ENCODE assay signal across 19 mouse cellular contexts in the genomic region with DNA sequence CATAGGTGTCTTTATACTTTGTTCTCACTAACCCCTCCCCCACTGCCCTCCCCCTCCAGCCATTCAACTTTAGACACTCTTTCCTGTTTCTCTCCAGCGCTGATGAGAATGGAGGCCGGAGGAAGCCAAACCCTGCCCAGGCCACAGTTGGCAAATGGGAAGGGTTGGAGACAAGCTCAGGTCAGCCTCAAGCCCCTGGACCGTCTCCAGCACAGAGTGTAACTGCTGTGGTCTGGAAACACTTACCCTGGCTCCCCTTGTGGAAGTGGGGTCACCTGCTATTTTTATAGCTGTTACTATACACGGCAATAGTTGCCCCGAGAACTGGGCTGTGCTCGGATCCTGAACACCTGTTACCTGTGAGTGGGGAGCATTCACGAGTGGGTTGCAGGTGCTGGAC. TPM values are rescaled to one million over a fixed set of nuclear protein-coding genes. Genes with fewer than 3 reads are reported as not detected.
DNase-seq lines count a peak whose midpoint lies in the region; ATAC-seq lines count a peak whose summit lies in the region.
"Had no signal": no experiment of that assay in that cellular context is flagged by ENCODE, and none has a peak within 500 bp of the region (broad histone marks: within the 10 kb centered on the region; RNA-seq: fewer than 3 reads in every experiment).

No protein-coding gene starts in this region.

- intact Hi-C loops in left cerebral cortex, postnatal 25 days (cut with DNase I), result loop anchor here (5.0 kb wide), 1 partner anchor 64 kb away; a partner anchor contains a TSS

- no peak for ATAC-seq in heart, embryonic 11.5 days (replicated peaks; ENCODE audit: insufficient number of reproducible peaks, low FRiP score, low TSS enrichment)
- ATAC-seq in CD4-positive, CD25-positive, alpha-beta regulatory T cell, adult 4 months, result no peak
- ATAC-seq: intestine, postnatal 0 days had no signal

- H3K9me3 ChIP-seq in heart, embryonic 11.5 days (replicated peaks; ENCODE audit: control insufficient read depth, low read length), result no peaks in the 10 kb centered on the region
- H3K9me3 ChIP-seq: heart, embryonic 12.5 days; hindbrain, embryonic 12.5 days; neural tube, embryonic 15.5 days had no signal

- H3K4me3 ChIP-seq in heart, embryonic 11.5 days (ENCODE audit: low read depth, low read length), result no peak overlapping the region
- H3K4me3 ChIP-seq: heart, embryonic 12.5 days; hindbrain, embryonic 12.5 days; neural tube, embryonic 15.5 days had no signal

- WGBS in heart, embryonic 11.5 days (ENCODE audit: insufficient replicate concordance), result 68% methylated on average over 7 of the region's 7 CpGs

- H3K36me3 ChIP-seq in heart, embryonic 11.5 days (ENCODE audit: control insufficient read depth, insufficient read depth, low read length), result no peaks in the 10 kb centered on the region
- H3K36me3 ChIP-seq: heart, embryonic 12.5 days; hindbrain, embryonic 12.5 days; neural tube, embryonic 15.5 days had no signal

- H3K27me3 ChIP-seq in heart, embryonic 11.5 days (ENCODE audit: control insufficient read depth, insufficient read depth, low read length), result no peaks in the 10 kb centered on the region
- H3K27me3 ChIP-seq: heart, embryonic 12.5 days; hindbrain, embryonic 12.5 days; neural tube, embryonic 15.5 days had no signal

- 0 out of 2 replicates have a peak, but pooled peaks cover 3% of the 10 kb centered on the region for H3K4me1 ChIP-seq in heart, embryonic 11.5 days (ENCODE audit: control insufficient read depth, insufficient read depth, low read length)
- H3K4me1 ChIP-seq: hindbrain, embryonic 12.5 days had no signal

- no peak overlapping the region for H3K27ac ChIP-seq in heart, embryonic 11.5 days (ENCODE audit: low read depth, low read length)
- H3K27ac ChIP-seq: hindbrain, embryonic 12.5 days; macrophage; neural tube, embryonic 15.5 days; stomach, postnatal 0 days had no signal

- H3K4me2 ChIP-seq in heart, embryonic 11.5 days, result no peak overlapping the region
- H3K4me2 ChIP-seq: heart, embryonic 12.5 days; hindbrain, embryonic 12.5 days; midbrain, embryonic 11.5 days; neural tube, embryonic 15.5 days had no signal

- peak; percentile 33 to 46 for DNase-seq in heart, adult 18-20 months
- DNase-seq in NIH3T3 (ENCODE audit: low read depth), result peak; percentile 67
- DNase-seq in gastrocnemius, postnatal 10 days, result peak; percentile 38
- DNase-seq in skeletal muscle tissue, adult 2 months (ENCODE audit: low read depth, low spot score), result peak; percentile 54
- DNase-seq in left cerebral cortex, postnatal 25 days (ENCODE audit: low spot score in 2 of 2), result no peak
- DNase-seq: adrenal gland, postnatal 25 days; cerebellum, adult 9-11 months; kidney, postnatal 4 days; right cerebral cortex, adult 18-20 months had no signal

- no peak overlapping the region for H3K9ac ChIP-seq in heart, embryonic 11.5 days (ENCODE audit: low read depth, low read length)
- H3K9ac ChIP-seq: heart, embryonic 12.5 days; hindbrain, embryonic 12.5 days; neural tube, embryonic 15.5 days had no signal

RNA-seq across cellular contexts. Expression of a gene that starts 49.3 kb away (rescaled TPM):
- under 1 TPM in 1 of 2 experiments, not detected in 1; 0.18 TPM for total RNA-seq in heart, adult 18-20 months (2021)
- polyA plus RNA-seq in heart, embryonic 11.5 days (2014; fragmentation: Nextera tagmentation; extraction: Ambion mirVana), result 2.8 and 3.7 TPM in 2 replicates
- under 1 TPM; 0.34 to 0.38 TPM for total RNA-seq in gastrocnemius, postnatal 10 days (2021)
- 1 to 10 TPM in 1 of 2 experiments, under 1 TPM in 1; 0.39 to 1.3 TPM for total RNA-seq in left cerebral cortex, postnatal 25 days (2021)
- polyA plus RNA-seq in CD4-positive, CD25-positive, alpha-beta regulatory T cell, adult 4 months (2017; shearing (Covaris generic)), result not detected
- polyA plus RNA-seq: liver, adult 2 months; macrophage had no signal

Comparison
In these comparisons a context has a peak if more than half of its experiments do, and no peak if none do; other contexts are left out.
1. DNase-seq: peak in heart, adult 18-20 months (2 of 2), NIH3T3 (single experiment), gastrocnemius, postnatal 10 days (single experiment) and skeletal muscle tissue, adult 2 months (single experiment); none in left cerebral cortex, postnatal 25 days (0 of 2).